Mouse (Mus musculus): Measurements from ENCODE around the gene Phyhd1. TPM values are rescaled to one million over a fixed set of nuclear protein-coding genes. Genes with fewer than 3 reads are reported as not detected.

Phyhd1 gene
- total RNA-seq, 2 experiments from 2014 or later = 1.3 to 3.3 TPM

Other genes starting within 250 kb of the Phyhd1 start
- gene Wdr34, start 217.3 kb upstream of the Phyhd1 start, total RNA-seq (2015) = 0.91 and 1.2 TPM in 2 replicates
- gene Wdr34, start 217.3 kb upstream of the Phyhd1 start, total RNA-seq (2017) = 1.8 and 5.7 TPM in 2 replicates
- 160 and 167 TPM in 2 replicates for gene Set, start 208.8 kb upstream of the Phyhd1 start, total RNA-seq (2015)
- 634 and 647 TPM in 2 replicates for gene Set, start 208.8 kb upstream of the Phyhd1 start, total RNA-seq (2017)
- gene Pkn3, start 188.5 kb upstream of the Phyhd1 start, total RNA-seq (2015) = 3.0 and 4.8 TPM in 2 replicates
- gene Pkn3, start 188.5 kb upstream of the Phyhd1 start, total RNA-seq (2017) = 7.0 and 9.1 TPM in 2 replicates
- 20.3 and 24.6 TPM in 2 replicates for gene Zdhhc12, start 172.6 kb upstream of the Phyhd1 start, total RNA-seq (2015)
- gene Zdhhc12, start 172.6 kb upstream of the Phyhd1 start, total RNA-seq (2017) = 8.2 and 10.7 TPM in 2 replicates
- gene Zer1, start 141.6 kb upstream of the Phyhd1 start, total RNA-seq (2015) = 10.1 and 11.7 TPM in 2 replicates
- gene Zer1, start 141.6 kb upstream of the Phyhd1 start, total RNA-seq (2017) = 8.7 and 10.7 TPM in 2 replicates
- gene Tbc1d13, start 132.5 kb upstream of the Phyhd1 start, total RNA-seq (2015) = 21.2 and 25.8 TPM in 2 replicates
- 36.5 and 50.0 TPM in 2 replicates for gene Tbc1d13, start 132.5 kb upstream of the Phyhd1 start, total RNA-seq (2017)
- gene Endog, start 94.7 kb upstream of the Phyhd1 start, total RNA-seq (2015) = 2.3 and 4.1 TPM in 2 replicates
- 2.9 and 4.0 TPM in 2 replicates for gene Endog, start 94.7 kb upstream of the Phyhd1 start, total RNA-seq (2017)
- 5.4 and 5.5 TPM in 2 replicates for gene Spout1, start 87.7 kb upstream of the Phyhd1 start, total RNA-seq (2015)
- 8.5 and 11.7 TPM in 2 replicates for gene Spout1, start 87.7 kb upstream of the Phyhd1 start, total RNA-seq (2017)
- gene Kyat1, start 60.4 kb upstream of the Phyhd1 start, total RNA-seq (2015) = 1.5 and 2.3 TPM in 2 replicates
- gene Kyat1, start 60.4 kb upstream of the Phyhd1 start, total RNA-seq (2017) = 3.3 and 5.0 TPM in 2 replicates
- gene Lrrc8a, start 28.5 kb upstream of the Phyhd1 start, total RNA-seq (2015) = 17.9 and 18.4 TPM in 2 replicates
- 10.5 and 13.0 TPM in 2 replicates for gene Lrrc8a, start 28.5 kb upstream of the Phyhd1 start, total RNA-seq (2017)
- gene Gm28035, start 25.6 kb upstream of the Phyhd1 start, total RNA-seq (2015) = 0.04 TPM in 1 of 2 replicates, not detected in the other
- not detected in 2 replicates for gene Gm28035, start 25.6 kb upstream of the Phyhd1 start, total RNA-seq (2017)
- gene Gm28038, start 14.8 kb downstream of the Phyhd1 start, total RNA-seq (2015) = 4.0 TPM in 1 of 2 replicates, not detected in the other
- gene Gm28038, start 14.8 kb downstream of the Phyhd1 start, total RNA-seq (2017) = not detected in 2 replicates
- 5.5 and 6.6 TPM in 2 replicates for gene Dolk, start 20.1 kb downstream of the Phyhd1 start, total RNA-seq (2015)
- gene Dolk, start 20.1 kb downstream of the Phyhd1 start, total RNA-seq (2017) = 10.1 and 13.0 TPM in 2 replicates
- gene Nup188, start 20.2 kb downstream of the Phyhd1 start, total RNA-seq (2015) = 16.4 and 18.7 TPM in 2 replicates
- gene Nup188, start 20.2 kb downstream of the Phyhd1 start, total RNA-seq (2017) = 11.1 and 13.2 TPM in 2 replicates
- 14.9 and 16.5 TPM in 2 replicates for gene Sh3glb2, start 93.1 kb downstream of the Phyhd1 start, total RNA-seq (2015)
- gene Sh3glb2, start 93.1 kb downstream of the Phyhd1 start, total RNA-seq (2017) = 20.4 and 24.3 TPM in 2 replicates
- 2.0 and 2.1 TPM in 2 replicates for gene Miga2, start 98.0 kb downstream of the Phyhd1 start, total RNA-seq (2015)
- 2.7 and 5.2 TPM in 2 replicates for gene Miga2, start 98.0 kb downstream of the Phyhd1 start, total RNA-seq (2017)
- 5.3 and 6.0 TPM in 2 replicates for gene Dolpp1, start 126.1 kb downstream of the Phyhd1 start, total RNA-seq (2015)
- 11.5 and 16.8 TPM in 2 replicates for gene Dolpp1, start 126.1 kb downstream of the Phyhd1 start, total RNA-seq (2017)
- gene Crat, start 149.6 kb downstream of the Phyhd1 start, total RNA-seq (2015) = 26.2 and 29.6 TPM in 2 replicates
- gene Crat, start 149.6 kb downstream of the Phyhd1 start, total RNA-seq (2017) = 13.9 and 14.2 TPM in 2 replicates
- gene Ptpa, start 149.8 kb downstream of the Phyhd1 start, total RNA-seq (2015) = 68.9 and 69.0 TPM in 2 replicates
- 44.3 and 45.9 TPM in 2 replicates for gene Ptpa, start 149.8 kb downstream of the Phyhd1 start, total RNA-seq (2017)
- 0.18 and 0.40 TPM in 2 replicates for gene Ier5l, start 208.0 kb downstream of the Phyhd1 start, total RNA-seq (2015)
- gene Ier5l, start 208.0 kb downstream of the Phyhd1 start, total RNA-seq (2017) = 0.99 and 1.1 TPM in 2 replicates

All from megakaryocyte, adult 5-6 weeks (primary cell).